Mouse (Mus musculus) kidney, postnatal 36 days (tissue): ENCODE results near the gene Adgrg7.
A peak's percentile ranks its signal among the peaks of the same experiment; 100 is the strongest.

Experiments used
- DNase-seq, 2 experiments: peaks; one replicate each; pipeline ENCODE4 v3.0.0; 2021 to 2022; ENCODE audit warnings: mixed read lengths in 2 of 2

Gene Adgrg7

DNA sequence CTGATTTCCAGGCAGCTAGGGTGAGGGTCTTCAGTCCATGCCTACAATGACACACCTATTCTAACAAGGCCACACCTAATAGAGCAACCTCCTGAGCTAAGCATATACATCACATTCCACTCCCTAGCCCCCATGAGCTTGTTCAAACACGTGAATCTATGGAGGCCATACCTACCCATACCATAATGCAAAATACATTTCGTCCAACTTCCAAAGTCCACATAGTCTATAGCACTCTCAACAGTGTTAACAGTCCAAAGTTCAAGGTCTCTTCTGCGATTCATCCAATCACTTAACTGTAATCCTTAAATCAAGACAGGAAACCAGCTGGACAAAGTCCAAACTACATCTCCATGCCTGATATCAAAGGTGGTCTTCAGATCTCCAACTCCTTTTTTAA, 85.6 kb downstream of the Adgrg7 start:
- no peak for DNase-seq

DNA sequence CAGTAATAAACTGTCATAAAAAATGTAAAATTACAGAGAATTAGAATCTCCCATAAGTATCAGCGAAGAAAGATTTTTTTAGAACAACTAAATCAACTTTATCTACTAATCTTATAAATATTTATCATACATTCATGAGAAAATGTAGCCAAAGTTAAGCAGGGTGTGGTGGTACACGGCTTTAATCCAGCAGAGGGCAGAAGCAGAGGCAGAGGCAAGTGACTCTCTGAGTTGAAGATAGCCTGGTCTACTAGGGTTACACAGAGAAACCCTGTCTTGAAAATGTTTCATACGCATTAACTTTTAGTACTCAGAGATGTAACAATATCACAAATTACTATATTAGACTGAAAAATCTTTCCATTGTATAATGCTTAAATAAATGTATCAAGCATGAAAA, 89.9 kb downstream of the Adgrg7 start:
- DNase-seq = no peak

DNA sequence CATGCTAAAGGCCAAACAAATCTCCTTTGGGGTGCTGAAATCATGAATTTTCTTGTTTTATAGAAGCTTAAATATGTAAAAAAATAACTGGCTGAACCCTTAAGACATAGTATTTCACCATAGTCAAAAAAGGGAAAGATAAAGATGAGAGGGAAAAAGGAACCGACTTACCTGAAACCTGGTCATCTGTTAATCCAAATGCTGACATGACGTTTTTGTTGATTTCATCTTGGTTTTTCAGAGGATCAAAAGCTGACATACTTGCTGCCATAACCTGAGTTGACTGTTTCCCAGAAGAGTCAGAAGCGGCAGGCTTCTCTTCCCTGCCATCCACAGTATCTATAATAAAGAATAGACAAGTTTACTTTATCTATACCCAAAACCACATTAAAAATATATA, 94.8 kb downstream of the Adgrg7 start:
- no peak for DNase-seq

DNA sequence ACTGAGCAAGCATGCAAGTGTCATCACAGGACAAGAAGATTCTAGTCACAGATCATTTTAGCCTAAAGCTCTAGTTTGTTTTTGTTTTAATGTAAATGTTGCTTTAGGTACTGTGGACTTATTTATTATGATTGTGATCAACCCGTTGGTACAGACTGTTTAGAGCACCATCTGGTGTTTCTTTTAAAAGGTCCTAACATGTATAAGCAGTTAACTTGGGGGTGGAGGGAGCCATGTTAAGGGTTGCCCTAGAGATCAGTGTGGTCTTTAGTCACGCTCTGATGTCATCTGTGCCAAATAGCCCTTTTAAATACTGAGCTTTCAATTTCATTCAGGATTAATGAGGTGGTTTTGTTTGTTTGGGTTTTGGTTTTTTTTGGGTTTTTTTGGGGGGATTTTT, 99.2 kb downstream of the Adgrg7 start:
- no peak for DNase-seq

DNA sequence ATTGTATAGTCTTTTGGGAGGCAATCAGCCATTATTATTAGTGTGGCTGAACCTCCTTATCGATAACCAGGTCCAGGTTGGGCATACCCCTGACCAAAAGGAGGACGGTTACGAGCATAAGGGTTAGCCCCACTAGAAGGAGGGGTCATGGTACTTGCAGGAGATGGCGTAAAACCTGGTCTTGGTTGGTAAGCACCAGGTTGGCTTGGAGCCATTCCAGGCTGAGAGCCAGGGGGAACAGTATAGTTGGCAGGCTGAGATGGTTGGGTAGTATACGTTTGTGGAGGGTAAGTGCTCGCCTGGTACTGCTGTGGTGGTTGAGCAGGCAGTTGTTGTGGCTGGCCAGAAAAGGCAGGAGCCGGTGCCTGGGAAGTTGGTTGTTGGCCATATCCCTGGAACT, 104.9 kb downstream of the Adgrg7 start:
- no peak for DNase-seq

DNA sequence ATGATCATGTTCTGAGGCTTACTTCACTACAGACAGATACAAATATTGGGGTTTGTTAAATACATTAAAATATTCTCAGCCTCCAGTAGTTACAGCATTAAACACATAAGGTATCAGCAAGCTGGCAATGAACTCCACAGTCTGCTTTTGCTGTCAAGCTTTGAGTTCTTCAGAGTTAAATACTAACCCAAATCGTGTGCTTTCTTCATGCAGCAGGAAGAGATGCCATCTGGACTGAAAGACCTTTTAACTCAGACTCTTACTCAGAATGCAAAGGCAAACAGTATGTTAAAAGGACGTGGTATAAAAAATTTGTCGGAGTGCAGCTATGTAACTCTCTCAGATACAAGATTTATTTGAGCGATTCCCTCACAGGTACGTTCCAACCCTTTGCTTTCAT, 108.9 kb downstream of the Adgrg7 start:
- no peak for DNase-seq

DNA sequence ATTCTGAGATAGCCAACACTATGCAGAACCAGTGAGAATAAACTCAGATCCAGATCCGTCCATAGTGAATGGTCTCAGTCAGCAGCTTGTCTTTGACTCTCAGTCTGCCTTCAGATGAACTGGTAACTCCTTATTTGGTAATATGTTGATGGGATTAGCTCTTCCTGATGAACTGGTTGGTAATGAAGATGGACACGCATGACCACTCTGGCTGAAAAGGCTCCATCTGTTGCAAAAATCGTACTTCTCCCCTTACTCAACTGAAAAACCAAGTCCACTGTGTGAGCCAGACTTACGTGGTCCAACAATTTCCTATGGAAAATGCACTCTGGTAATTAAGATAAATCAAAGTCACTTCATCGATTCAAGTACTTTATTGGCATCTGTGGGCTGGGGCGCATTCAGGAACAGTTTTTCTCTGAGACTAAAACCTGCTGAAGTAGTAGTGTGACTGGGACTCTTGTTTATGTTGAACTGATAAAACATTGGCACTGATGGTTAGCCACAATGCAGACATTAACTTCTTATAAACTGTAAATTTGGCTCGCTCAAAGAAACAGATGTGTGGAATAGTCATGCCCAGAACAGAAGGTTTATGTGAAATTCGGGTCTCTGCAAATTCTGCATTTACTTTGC, 114.5 kb downstream of the Adgrg7 start:
- no peak for DNase-seq

DNA sequence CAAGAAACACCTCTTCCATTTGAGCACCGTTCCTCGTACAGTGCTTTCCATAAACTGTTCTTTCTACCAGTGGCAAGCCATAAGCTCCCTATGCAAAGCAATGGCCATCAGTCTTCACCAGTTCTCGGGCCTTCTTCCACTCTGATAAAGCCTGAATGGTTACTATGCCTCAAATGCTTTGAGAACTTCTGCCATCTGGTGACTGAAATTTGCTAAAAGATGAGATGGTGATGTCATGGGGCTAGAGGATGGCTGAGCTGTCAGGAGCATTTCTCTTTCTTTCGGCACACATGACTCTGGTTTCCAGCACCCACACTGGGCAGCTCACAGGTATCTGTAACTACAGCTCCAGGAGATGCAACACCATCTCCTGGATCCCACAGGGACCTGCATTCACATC, 118.5 kb downstream of the Adgrg7 start:
- peak; percentile 7 to 19 for DNase-seq
